Mouse (Mus musculus): ENCODE data around the gene Gm20538.

The Gm20538 gene

DNA sequence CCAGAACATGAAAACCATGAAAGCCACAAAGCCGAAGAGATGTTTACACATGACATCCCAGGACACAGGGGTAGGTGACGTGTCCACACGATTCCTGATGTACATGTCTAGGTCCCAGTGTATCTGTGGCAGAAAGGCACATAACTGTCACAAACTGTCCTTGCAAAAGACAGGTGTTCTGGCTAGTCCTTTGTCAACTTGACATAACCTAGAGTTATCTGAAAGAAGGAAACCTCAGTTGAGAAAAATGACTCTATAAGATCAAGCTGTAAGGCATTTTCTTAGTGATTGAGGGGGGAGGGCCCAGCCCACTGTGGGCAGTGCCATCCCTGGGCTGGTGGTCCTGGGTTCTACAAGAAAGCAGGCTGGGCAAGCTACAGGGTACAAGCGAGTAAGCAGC, at the start of gene Gm20538:
Gene Gm20538, minus strand, starts transcription at position 101 of the 400 bp plus-strand sequence.
- in situ Hi-C loops (cut with MboI), result no loop called here

DNA sequence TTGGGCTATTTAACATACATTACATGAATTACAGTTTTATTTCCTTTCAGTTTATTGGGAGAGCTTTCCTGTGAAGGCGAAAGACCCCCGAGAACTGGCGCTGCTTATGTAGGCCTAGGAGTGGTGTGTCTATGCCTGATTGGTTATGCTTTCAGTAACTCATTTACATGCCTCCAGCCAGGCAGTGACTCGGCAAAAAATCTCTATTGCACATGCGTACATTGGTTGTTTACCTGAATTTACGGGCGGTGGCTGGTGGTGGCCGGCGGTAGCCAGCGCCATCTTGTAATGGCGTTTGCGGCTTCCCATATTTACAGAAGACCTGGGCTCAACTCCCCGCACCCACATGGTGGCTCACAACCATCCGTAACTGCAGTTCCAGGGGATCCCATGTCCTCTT, 41.5 kb upstream of the Gm20538 start:
- in situ Hi-C loops (cut with MboI), result loop anchor here (25.0 kb wide), 1 partner anchor 293 kb away; no protein-coding TSS in a partner anchor

DNA sequence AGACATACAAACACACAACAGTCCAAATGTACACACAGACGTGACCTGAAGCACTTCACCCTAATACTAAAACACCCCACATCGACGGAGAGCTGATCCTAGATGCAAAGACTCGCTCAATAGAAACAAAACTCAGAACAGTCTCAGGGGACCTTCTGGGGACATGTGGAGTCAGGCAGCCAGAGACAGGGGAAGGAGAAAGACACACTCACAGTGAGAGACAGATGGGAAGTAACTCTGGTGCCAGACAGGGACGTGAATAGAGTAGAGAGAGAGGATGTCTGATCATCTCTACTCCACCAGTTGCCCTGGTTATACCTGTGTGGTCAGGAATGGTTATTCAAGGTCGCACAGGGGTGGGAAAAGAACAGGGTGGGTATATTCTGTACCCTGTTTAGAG, 39.0 kb upstream of the Gm20538 start:
- in situ Hi-C loops (cut with MboI), result loop anchor here (25.0 kb wide), 1 partner anchor 296 kb away; no protein-coding TSS in a partner anchor

DNA sequence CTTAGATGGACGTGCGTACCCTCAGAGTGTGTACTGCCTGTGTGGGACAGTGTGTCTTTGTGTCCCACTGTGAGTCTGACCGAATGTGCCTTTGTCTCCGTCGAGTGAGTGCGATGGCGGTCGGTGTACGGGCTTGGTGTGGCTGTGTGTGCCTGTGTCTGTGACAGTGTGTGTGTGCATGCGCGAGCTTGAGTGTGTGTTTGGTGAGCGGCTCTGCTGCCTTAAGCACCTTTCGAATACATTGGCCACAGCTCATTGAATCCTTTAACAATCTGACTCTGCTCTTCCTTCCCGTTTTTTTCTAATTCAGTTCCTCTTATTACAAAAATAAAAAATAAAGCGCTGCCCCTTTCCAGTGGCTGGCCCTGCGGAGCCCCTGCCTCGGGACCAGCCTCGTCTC, 38.4 kb upstream of the Gm20538 start:
- in situ Hi-C loops (cut with MboI), result loop anchor here (25.0 kb wide), 1 partner anchor 296 kb away; no protein-coding TSS in a partner anchor

DNA sequence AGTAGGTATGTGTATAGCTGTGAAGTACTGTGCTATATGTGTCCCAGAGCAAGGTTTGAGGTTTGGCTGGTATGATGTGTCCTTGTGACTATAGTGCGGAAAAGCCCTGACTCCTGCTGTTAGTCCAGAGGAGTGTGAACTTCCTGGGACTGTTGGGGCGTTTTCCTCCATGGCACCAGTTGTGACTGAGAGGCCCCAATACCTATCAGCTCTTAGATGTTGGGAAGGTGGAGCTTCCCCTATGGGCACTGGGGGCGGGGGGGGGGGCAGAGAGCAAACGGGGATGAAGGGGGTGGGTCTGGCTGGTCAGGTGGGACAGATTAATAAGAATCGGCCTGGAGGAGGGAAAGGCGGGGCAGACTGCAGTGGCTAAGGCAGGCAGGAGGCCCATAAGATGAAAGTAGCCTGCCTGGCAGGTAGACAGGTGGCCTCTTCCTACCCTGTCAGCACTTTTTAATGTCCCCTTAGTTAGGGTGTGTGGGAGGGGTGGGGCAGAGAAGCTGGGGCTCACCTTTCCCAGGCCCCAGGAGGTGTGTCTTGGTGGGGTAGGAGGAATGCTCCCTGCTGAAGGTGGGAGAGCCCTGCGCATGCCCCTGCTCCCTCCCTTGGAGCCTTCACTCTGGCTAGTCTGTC, 37.1 kb upstream of the Gm20538 start:
- in situ Hi-C loops (cut with MboI), result loop anchor here (25.0 kb wide), 1 partner anchor 298 kb away; no protein-coding TSS in a partner anchor

DNA sequence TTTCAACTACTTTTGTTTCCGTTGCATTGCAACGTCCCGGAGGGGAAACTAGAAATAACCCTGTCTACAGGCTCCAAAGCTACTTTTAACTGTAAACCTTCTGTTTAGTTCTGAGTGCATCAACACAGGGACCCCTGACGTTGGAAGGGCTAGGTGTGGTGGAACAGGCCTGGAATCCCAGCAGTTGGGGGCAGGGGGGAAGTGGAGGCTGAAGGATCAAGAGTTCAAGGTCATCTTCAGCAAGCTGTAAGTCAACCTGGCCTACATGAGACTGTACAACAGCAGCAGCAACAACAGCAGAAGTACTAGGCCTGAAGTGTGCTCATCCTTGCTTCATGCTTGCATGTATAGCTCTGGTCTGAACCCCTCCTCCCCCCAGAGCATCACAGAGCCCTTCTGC, 35.4 kb upstream of the Gm20538 start:
- in situ Hi-C loops (cut with MboI), result loop anchor here (25.0 kb wide), 1 partner anchor 299 kb away; no protein-coding TSS in a partner anchor

DNA sequence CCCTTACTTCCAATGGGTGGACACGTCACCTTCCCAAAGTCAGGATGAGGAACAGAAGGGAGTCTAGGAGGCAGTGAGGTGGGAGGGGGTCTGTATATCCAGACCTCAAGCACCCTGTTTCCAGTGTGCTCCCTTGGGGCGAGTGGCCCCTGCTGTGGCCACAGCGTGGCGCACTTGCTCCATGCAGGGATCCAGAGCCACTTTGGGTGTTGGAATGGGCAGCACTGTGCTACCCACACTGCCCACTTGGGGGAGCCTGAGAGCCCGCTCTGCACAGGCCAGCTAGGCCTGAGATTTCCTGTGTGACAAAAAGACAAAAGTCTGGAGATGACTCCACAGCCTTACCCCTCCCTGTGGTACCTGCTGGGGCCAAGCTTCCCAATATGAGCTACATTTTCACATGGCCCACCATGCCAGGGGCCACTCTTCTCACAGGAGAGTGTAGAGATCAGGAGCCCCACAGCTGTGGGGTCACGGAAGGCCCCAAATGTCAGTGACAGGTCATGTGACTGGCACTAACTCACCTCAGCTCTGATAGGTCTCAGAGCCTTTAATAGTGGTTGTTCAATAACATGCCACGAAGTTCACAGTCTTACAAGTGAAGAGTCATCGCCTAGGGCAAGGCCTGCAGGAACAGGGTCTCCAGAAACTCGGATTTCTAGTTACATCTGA, 30.1 kb upstream of the Gm20538 start:
- in situ Hi-C loops (cut with MboI), result loop anchor here (25.0 kb wide), 1 partner anchor 305 kb away; no protein-coding TSS in a partner anchor

DNA sequence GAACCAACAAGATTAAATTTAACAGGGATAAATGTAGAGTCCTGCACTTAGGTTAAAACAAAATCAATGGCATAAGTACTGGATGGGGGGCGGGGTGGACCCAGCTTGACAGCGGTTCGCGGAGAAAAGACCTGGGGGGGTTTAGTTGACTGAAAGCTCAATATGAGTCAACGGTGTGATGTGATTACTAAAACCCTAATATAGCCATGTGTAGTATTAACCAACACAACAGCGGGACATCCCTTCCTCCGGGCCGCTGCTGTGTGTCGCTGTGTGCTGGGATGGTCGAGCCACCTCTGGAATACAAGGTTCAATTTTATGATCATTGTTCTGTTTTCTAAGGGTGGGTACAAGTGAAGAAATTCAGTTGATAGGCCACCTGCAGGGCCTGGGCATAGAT, 29.5 kb upstream of the Gm20538 start:
- in situ Hi-C loops (cut with MboI), result loop anchor here (25.0 kb wide), 1 partner anchor 305 kb away; no protein-coding TSS in a partner anchor

DNA sequence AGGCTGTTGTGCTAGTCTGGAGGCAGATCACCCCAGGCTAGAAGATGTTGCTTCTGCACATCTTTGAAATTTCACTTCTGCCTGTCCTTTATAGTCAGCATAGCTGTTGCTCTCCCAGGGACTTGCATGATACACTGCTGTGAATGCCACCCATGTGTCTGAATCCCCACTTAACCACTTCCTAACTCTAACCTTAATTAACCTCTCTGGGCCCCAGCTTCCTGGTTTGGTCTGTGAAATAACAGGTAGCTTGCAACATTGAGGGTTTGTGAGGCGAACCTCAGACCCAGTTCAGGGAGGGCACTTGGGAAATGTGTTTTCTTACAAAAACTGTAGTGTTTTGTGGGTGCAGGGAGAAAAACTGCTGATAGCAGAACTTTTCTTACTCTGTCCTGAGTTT, 25.4 kb upstream of the Gm20538 start:
- in situ Hi-C loops (cut with MboI), result loop anchor here (25.0 kb wide), 1 partner anchor 309 kb away; no protein-coding TSS in a partner anchor

DNA sequence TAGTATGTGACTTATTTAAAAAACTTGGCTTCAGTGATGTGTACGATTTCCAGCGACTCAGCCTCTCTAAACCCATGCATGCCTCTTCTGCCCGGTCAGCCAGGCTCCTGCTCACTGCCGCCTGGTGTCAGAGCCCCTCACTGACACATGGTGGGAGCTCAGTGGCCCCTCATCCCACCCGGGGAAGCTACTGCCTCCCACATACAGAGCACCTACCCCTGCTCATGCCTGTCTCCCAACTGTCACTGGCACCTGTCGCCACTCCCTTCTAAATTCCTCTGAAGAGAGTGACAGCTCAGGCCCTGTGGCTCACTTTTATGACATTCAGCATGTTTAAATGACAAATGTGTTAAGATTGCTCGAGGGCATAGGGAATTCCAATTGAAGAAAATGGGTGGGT, 23.6 kb upstream of the Gm20538 start:
- in situ Hi-C loops (cut with MboI), result loop anchor here (25.0 kb wide), 1 partner anchor 311 kb away; no protein-coding TSS in a partner anchor

DNA sequence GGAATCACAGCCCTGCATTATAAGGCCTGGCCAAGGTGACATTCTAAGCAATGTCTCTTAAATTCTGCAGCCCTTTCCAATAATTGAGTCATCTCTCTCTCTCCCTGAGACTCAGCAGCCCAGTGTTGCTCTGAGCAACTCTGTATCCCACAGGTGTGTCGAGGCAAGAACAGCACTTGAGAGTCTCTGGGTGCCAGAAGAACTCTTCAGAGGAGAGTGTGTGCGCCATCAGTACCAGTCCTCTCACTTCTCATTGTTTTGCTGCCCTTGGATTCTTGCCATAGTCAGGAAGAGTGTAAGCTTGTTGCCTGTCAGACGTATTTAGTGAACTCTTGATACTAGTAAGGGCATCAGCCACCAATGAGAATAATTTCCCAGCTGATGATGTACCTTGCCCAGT, 15.1 kb upstream of the Gm20538 start:
- in situ Hi-C loops (cut with MboI), result no loop called here

DNA sequence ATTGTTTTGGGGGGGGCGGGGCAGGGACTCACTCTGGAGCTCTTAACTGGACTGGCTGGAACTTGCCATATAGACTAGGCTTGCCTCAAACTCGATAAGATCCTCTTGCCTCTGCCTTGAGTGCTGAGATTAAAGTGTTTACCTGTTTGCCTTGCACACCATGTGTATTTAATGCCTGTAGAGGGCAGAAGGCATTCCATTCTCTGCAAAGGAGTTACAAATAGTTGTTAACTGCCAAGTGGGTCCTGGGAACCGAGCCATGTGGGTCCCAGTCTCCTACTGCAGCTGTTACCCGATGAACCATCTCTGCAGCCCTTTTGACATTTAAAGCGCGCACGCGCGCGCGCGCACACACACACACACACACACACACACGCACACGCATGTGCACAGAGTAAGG, 11.4 kb upstream of the Gm20538 start:
- in situ Hi-C loops (cut with MboI), result no loop called here

DNA sequence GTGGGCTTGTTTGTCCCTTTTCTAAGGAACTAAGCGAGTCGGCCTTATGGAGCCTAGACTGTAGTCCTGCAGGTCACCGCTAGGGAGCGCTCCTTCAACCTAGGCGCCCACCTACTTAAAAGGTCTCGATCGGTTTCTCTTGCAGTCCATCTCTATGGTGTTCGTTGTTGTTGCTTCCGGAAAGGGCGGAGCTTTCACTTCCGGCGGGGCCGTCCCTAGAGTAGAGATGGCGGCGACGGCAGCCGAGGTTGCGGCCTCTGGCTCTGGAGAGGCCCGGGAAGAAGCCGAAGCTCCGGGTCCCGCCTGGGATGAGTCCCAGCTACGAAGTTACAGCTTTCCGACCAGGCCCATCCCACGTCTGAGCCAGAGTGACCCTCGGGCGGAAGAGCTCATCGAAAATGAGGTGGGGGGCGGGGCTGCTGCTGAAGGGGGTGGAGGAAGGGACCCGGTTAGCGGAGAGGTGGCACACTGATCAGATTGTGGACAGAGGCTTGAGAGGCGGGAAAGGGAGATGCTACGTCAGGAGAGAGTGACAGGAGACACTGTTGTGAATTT, 10.1 kb upstream of the Gm20538 start, which contains the start of gene Hif1an:
Gene Hif1an, plus strand, starts transcription at position 199 of the 555 bp plus-strand sequence.
- in situ Hi-C loops (cut with MboI), result no loop called here

DNA sequence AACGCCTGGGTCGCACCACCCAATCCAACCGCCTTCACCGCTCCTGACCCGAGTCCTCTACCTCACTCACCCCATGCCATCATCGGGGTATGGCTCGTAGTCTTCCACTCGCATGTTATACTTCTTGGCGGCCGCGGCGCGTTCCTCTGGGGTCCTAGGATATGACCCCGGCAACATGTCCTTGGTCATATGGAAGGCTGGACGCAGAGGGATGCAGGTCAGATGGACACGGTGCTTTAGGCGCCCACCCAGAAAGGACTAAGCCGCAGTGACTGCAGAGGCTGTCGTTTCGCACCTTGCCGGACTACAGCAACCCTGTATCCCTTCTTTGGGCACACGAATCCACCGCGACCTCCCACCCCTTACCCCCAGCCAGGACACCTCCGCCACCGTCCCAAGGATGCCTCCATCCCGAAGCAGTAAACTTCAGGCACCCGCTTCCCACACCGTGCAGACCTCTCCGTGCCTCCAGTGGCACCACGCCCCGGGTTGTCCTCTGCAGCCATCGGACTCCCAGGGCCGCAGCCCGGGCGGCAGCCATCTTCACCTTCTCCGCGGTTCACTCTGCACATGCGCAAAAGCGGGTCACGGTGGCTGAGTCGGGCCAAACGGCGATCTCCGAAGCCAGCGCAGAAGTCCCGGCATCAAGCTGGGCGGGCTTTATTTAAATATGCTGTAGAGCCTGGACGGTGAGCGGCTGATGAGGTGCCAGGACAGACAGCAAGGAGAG, 2.4 kb upstream of the Gm20538 start, which contains the start of gene Ndufb8:
Gene Ndufb8, minus strand, starts transcription at position 580 of the 730 bp plus-strand sequence.
- in situ Hi-C loops (cut with MboI), result no loop called here

DNA sequence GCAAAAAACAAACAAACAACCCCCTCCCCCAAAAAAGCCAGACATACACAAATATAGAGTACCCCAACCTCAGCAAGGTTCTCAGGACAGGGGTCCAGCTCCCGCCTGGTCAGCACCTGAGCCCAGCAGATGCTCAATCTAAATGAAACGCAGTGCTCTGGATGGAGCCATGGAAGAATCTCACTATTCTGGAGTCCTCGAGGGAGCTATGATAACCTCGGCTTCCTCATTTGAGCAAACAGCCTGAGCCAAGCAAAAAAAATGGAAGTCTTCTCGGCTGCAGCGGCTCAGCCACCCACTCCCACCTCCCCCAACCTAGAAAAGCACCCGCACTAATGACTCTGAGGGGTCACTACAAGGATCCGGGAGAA, 1.8 kb upstream of the Gm20538 start:
- in situ Hi-C loops (cut with MboI), result no loop called here

DNA sequence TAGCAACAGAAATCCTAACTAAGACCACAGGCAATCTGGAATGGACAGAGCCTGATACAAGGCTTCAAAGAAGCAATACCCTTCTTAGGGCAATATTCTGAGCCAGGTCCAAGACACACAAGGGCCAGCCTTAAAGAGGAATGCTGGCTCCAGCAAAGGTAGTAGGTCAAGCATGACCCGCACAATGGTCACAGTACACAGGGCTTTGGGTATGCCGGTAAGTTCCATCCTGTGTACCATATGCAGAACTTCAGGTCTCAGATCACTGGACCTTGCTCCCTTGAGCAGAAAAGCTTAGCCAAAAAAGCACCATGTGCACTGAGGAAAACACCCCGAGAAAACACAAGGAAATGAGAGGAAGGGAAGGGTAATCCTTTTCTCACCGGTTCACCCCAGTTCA, 655 bp upstream of the Gm20538 start:
- in situ Hi-C loops (cut with MboI), result no loop called here

DNA sequence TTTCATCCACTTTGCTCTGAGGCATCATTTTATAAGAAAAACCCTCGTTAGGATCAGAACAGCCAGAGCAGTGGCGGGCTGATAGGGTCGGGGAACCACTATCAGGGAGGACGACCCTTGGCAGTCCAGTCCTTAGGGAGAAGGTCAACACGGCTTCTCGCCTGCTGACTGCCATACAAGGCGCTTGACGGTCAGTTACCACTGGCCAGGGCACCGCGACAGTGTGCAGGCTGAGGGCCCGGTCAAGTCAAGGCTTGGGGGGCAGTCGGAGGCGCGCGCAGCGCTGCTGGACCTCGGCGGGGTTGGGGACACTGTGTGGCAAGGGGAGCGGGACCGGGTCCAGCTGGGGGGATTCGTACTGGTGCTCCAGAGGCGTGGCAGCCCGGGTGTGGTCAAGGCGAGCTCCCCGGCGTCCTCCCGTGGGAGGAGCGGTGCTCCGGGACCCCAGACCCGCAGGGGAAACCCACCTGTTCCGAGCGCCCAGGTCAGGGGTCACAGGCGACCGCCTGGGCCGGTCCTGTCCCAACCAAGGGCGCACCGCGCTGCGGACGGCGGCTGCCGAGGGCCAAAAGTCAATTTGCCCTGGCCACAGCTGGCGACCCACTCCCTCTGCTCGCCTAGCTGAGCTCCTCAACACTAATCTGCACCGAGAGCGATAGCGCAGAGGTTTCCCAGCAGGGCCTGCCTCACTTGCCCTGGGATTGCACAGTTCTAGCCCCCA, 7.2 kb downstream of the Gm20538 start, which contains the start of gene Sec31b:
Gene Sec31b, minus strand, starts transcription at position 544 of the 721 bp plus-strand sequence.
- in situ Hi-C loops (cut with MboI), result loop anchor here (10.0 kb wide), 1 partner anchor 181 kb away; no protein-coding TSS in a partner anchor

DNA sequence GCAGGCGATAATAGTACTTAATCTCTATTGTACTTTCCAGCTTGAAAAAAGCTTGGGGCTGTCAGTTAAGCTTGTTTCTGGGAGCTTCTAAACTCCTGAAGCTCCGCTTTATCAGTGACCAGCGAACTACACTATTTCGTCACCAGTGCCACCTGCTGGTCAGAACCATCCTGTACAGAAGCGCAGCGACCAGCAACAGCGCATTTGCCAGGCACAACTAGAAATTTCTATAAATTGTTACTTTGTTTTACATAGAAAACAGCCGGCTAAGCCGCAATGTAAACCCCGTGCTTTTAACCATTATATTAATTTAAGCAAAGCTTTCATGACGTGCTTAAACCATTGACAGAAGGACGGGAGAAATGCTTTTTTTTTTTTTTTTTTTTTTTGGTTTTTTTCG, 7.9 kb downstream of the Gm20538 start:
- in situ Hi-C loops (cut with MboI), result loop anchor here (10.0 kb wide), 1 partner anchor 180 kb away; no protein-coding TSS in a partner anchor

DNA sequence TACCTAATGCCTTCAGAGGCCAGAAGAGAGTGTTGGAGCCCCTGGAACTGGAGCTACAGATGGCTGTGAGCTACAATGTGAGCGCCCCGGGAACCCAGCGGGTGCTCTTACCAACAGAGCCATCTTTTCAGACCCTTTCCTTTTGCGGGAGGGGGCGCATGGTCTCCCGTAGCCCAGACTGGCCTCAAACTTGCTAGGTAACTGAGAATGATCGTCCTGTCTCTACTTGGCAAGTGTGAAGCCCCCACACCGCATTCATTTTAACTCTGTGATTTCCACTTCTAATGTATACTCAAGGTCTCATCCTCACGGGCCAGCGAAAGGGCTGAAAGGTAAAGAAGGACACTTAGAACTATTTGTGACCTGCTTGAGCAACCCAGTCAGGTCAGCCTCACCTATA, 8.3 kb downstream of the Gm20538 start:
- in situ Hi-C loops (cut with MboI), result loop anchor here (10.0 kb wide), 1 partner anchor 180 kb away; no protein-coding TSS in a partner anchor

DNA sequence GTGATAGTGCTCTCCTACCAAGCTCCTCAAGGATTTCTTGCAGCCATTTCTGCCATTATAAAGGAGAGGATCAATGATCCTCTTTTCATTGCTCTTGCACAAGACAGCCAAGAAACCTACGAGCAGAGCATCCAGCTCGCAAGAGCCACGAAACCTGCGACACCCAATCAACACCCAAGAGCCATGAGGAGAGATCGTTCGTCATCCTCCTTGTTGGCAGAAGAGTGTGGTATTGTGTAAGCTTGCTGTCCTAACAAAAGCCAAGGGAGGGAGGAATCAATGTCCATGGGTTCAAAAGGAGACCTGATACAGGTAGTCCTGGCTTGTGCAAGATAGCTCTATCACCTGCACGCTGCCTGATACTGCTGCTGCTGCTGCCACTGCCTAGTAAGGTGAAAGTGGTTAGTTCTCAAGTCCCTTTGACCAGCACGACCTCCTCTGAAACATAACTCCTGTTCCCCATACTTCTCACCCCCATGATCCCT, 9.9 kb downstream of the Gm20538 start:
- in situ Hi-C loops (cut with MboI), result loop anchor here (10.0 kb wide), 1 partner anchor 178 kb away; no protein-coding TSS in a partner anchor

DNA sequence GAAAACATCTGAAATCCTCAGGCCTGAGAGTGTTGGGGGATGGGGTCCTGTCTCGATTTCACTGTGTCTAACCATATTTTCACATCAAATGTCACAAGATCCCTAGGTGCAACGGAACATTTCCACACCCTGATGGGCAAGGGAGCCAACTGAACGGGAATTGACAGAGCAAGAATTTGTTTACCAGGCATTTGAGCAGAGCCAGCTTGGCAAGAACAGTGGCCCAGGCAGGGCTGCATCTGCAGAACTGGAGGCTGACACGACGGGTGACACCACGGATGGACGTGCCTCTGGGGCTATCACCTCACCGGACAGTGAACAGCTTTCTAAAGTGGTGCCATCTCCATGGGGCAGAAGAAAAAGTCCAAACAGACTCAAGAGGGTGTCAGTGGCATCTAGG, 15.2 kb downstream of the Gm20538 start:
- in situ Hi-C loops (cut with MboI), result no loop called here
